Mouse (Mus musculus) left cerebral cortex, postnatal 4 days (tissue): ENCODE data around the gene Plppr4. TPM values are rescaled to one million over a fixed set of nuclear protein-coding genes. Genes with fewer than 3 reads are reported as not detected.

ENCODE experiments used
- DNase-seq: peaks from one replicate; pipeline ENCODE4 v3.0.0-alpha.2; 2022
- intact Hi-C: fragments of 180-260 bp; cut with DNase I; formaldehyde crosslinking; loops from one replicate; pipeline ENCODE4 v1.15.1; 2025
- microRNA-seq: library from miRNA; unstranded; fragments of <30 nt; microRNA quantifications from one replicate; pipeline ENCODE4 v1.2.0, GENCODE M21; 2022
- total RNA-seq, 2 experiments: library from RNA; stranded (reverse); gene quantifications; 2 replicates each; pipeline ENCODE4 v1.2.3; 2021

Plppr4 gene
- total RNA-seq, 2 experiments from 2014 or later = 104 to 121 TPM

GRCm38 (mm10) chr3:117297735-117298134 is 62.9 kb downstream of the Plppr4 start:
- DNase-seq = no peak
- intact Hi-C loops = no loop called here

- intact Hi-C loops = no loop called here
- DNase-seq = no peak
Observed at GRCm38 (mm10) chr3:117294308-117294925, 66.3 kb downstream of the Plppr4 start.

Small RNAs within 50 kb of the gene (microRNA-seq; reads per million reads assigned to microRNA genes)
- not detected for gene Gm22408

Other genes starting within 250 kb of the Plppr4 start
- 10 to 100 TPM; 50.5 to 51.2 TPM for gene Plppr5, start 214.0 kb upstream of the Plppr4 start, total RNA-seq